Mouse (Mus musculus): ENCODE results near the gene Il24.

Il24 gene

GRCm38 (mm10) chr1:130850405-130850804 lies 36.8 kb downstream of the Il24 start:
- no peak for DNase-seq (ENCODE audit: low spot score)

GRCm38 (mm10) chr1:130849530-130850214 lies 37.6 kb downstream of the Il24 start:
- no peak for DNase-seq (ENCODE audit: low spot score)

- DNase-seq (ENCODE audit: low spot score), result no peak
These were observed 42.7 kb downstream of the Il24 start for GRCm38 (mm10) chr1:130844516-130844915.

GRCm38 (mm10) chr1:130841621-130842020 lies 45.6 kb downstream of the Il24 start:
- DNase-seq (ENCODE audit: low spot score), result no peak

- no peak for DNase-seq (ENCODE audit: low spot score)
These were observed 46.5 kb downstream of the Il24 start for GRCm38 (mm10) chr1:130840599-130841379.

DNA sequence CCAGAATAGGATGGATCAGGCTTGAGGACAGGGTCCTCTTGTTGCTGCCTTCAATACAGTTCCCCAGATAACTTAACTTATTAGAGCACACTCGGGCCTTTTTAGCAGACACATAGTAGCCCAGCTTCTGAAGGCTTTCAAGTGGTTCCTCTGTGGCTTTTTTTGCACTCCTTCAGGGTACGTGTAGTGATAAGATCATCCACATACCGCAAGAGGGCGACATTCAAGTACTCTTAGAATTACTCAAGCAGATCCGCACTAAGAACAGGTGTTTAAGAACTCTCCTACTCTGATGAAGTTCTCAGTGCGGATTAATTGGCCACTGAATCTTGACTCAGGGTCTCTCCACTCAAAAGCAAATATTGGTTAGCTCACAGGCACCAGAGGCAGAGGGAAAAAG lies 49.0 kb downstream of the Il24 start:
- no peak for DNase-seq (ENCODE audit: low spot score)

DNA sequence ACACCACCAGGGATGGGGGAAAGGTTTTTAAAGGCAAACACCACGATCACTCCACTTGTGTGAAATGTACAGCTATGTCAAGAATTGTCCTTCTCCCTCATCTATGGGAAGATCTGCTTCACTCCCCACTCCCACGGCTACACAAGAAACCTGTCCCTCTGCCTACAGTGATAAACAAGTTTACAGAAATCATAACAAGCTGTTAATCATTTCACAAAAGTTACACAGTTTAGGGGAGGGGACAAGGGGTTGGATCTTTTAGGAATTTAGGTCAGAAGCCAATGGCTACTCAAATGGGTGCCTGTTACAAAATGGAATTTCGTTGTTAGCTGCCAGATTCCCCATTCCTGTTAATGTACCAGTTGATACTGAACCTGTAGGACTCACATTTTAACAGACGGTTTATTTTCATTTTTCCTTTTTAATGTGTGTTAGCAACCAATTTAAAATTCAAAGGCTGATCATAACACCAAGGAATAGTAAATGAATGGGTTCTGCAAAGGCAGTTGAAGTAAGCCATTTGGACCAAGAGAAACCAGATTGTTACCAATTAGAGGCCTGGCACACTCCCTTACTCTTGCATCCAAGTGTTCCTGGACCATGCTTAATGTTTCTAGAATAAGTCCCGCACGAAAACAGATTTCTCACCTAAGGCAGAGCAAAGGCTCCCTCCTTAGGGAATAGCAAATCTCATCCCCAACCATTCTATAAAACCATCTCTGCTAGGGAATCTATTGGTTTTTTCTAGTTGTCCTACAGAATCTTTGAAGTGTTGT lies 51.9 kb downstream of the Il24 start:
- no peak for DNase-seq (ENCODE audit: low spot score)

- DNase-seq (ENCODE audit: low spot score), result no peak
These were observed 54.8 kb downstream of the Il24 start for GRCm38 (mm10) chr1:130832230-130833149.
